Mouse (Mus musculus): ENCODE data around the gene Ramp2.

Gene Ramp2

GRCm38 (mm10) chr11:101269577-101270116 lies 23.8 kb downstream of the Ramp2 start:
- peak; percentile 48 for DNase-seq (ENCODE audit: low read depth, low spot score)

GRCm38 (mm10) chr11:101272446-101272845 lies 26.6 kb downstream of the Ramp2 start:
- DNase-seq (ENCODE audit: low read depth, low spot score), result no peak

- no peak for DNase-seq (ENCODE audit: low read depth, low spot score)
These were observed 29.5 kb downstream of the Ramp2 start for GRCm38 (mm10) chr11:101275309-101275708.

GRCm38 (mm10) chr11:101276319-101277070 lies 30.7 kb downstream of the Ramp2 start:
- DNase-seq (ENCODE audit: low read depth, low spot score), result no peak

GRCm38 (mm10) chr11:101277381-101278222 lies 31.8 kb downstream of the Ramp2 start:
- no peak for DNase-seq (ENCODE audit: low read depth, low spot score)

- peak; percentile 93 for DNase-seq (ENCODE audit: low read depth, low spot score)
These were observed 32.7 kb downstream of the Ramp2 start, which contains the start of the genes Cntd1 and Coa3 for GRCm38 (mm10) chr11:101278223-101279192. Gene Cntd1, plus strand, starts transcription at chr11:101279012. Gene Coa3, minus strand, starts transcription at chr11:101279114.

GRCm38 (mm10) chr11:101279193-101279569 lies 33.4 kb downstream of the Ramp2 start:
- no peak for DNase-seq (ENCODE audit: low read depth, low spot score)

GRCm38 (mm10) chr11:101280837-101281236 lies 35.0 kb downstream of the Ramp2 start:
- DNase-seq (ENCODE audit: low read depth, low spot score), result no peak

- no peak for DNase-seq (ENCODE audit: low read depth, low spot score)
These were observed 37.1 kb downstream of the Ramp2 start for GRCm38 (mm10) chr11:101282896-101283295.

- no peak for DNase-seq (ENCODE audit: low read depth, low spot score)
These were observed 38.0 kb downstream of the Ramp2 start for GRCm38 (mm10) chr11:101283805-101284204.

- no peak for DNase-seq (ENCODE audit: low read depth, low spot score)
These were observed 41.5 kb downstream of the Ramp2 start for GRCm38 (mm10) chr11:101287306-101287705.

GRCm38 (mm10) chr11:101291231-101291630 lies 45.4 kb downstream of the Ramp2 start:
- DNase-seq (ENCODE audit: low read depth, low spot score), result no peak

GRCm38 (mm10) chr11:101295191-101295590 lies 49.4 kb downstream of the Ramp2 start:
- no peak for DNase-seq (ENCODE audit: low read depth, low spot score)

- no peak for DNase-seq (ENCODE audit: low read depth, low spot score)
These were observed 55.1 kb downstream of the Ramp2 start for GRCm38 (mm10) chr11:101300881-101301280.

- DNase-seq (ENCODE audit: low read depth, low spot score), result no peak
These were observed 55.6 kb downstream of the Ramp2 start for GRCm38 (mm10) chr11:101301299-101302003.

GRCm38 (mm10) chr11:101302004-101302798 lies 56.4 kb downstream of the Ramp2 start, which contains the start of gene Becn1:
Gene Becn1, minus strand, starts transcription at chr11:101302286.
- peak; percentile 97 for DNase-seq (ENCODE audit: low read depth, low spot score)

- DNase-seq (ENCODE audit: low read depth, low spot score), result no peak
These were observed 61.9 kb downstream of the Ramp2 start for GRCm38 (mm10) chr11:101307744-101308143.
